Mouse (Mus musculus): Measurements from ENCODE around the gene Tigar.

Gene Tigar

GRCm38 (mm10) chr6:127079867-127080731 is 29.3 kb downstream of the Tigar start:
- DNase-seq = peak; percentile 17

- DNase-seq = no peak
These were observed 36.5 kb downstream of the Tigar start, which contains the start of gene Fgf23 for GRCm38 (mm10) chr6:127072817-127073216. Fgf23 (plus strand) TSS chr6:127072902.

- no peak for DNase-seq
These were observed 44.5 kb downstream of the Tigar start for GRCm38 (mm10) chr6:127064815-127065214.

DNA sequence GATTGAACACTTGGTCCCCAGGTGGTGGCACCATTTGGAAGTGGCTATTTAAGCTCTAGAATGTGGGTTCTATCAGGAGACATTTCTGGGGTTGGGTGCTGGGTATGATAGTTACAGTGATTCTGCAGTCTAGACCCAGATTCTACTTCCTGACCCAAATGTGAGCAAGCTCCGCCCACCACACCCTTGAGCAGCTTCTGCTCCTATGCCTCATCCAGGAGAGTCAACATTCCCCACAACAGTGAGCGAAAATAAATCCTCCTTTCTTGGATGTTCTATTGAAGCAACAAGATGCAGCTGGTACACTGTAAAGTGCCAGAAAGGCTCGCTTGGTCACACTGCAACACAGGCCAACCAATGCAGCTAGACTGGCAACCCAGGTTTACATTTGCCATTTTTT is 45.4 kb downstream of the Tigar start:
- DNase-seq = no peak

- no peak for DNase-seq
These were observed 49.4 kb downstream of the Tigar start for GRCm38 (mm10) chr6:127059975-127060374.

DNA sequence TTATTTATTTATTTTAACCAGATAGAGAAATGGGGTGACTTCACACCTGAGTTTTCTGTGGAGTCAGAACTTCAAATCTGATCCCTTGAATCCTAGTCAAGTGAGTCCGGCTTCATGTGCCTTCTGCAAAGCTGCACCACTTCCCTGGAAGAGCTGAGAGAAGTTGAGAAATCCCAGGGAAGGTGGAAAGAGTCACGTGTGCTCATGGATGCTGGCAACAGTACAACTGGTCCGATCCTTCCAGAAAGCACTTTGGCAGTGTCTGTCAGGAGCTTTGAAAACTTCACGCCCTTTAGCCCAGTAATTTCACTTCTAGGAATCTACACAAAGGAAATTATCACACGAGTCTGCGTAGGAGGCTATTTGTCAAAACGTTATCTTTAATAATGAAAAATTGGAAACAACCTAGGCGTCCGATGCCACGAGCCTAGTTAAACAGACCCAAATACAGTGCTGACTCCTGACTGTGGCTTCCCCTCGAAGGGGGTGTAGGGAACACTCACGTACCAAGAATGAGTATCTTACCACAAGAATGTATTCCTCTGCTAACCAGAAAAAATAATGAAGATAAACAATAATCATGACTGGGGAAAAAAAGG is 52.3 kb downstream of the Tigar start:
- DNase-seq = no peak

- no peak for DNase-seq
These were observed 58.5 kb downstream of the Tigar start for GRCm38 (mm10) chr6:127050847-127051246.

GRCm38 (mm10) chr6:127044909-127045308 is 64.4 kb downstream of the Tigar start:
- DNase-seq = peak; percentile 11
